Comparison of ENCODE assay signal across 13 mouse cellular contexts in genomic region chr10:62509032-62509656, GRCm38 (mm10). TPM values are rescaled to one million over a fixed set of nuclear protein-coding genes. Genes with fewer than 3 reads are reported as not detected.
DNase-seq lines count a peak whose midpoint lies in the region; ATAC-seq and TF ChIP-seq lines count a peak whose summit lies in the region.
"Had no signal": no experiment of that assay in that cellular context is flagged by ENCODE, and none has a peak within 500 bp of the region (broad histone marks: within the 10 kb centered on the region; RNA-seq: fewer than 3 reads in every experiment).

No protein-coding gene starts in this region.

- no peaks in the 10 kb centered on the region for H3K36me3 ChIP-seq in heart, adult 2 months (ENCODE audit: control insufficient read depth, insufficient read depth, low read length)
- H3K36me3 ChIP-seq in heart, embryonic 12.5 days, result no peaks in the 10 kb centered on the region
- no peaks in the 10 kb centered on the region for H3K36me3 ChIP-seq in liver, adult 2 months (ENCODE audit: control insufficient read depth, insufficient read depth, low read length)
- H3K36me3 ChIP-seq in liver, embryonic 11.5 days (ENCODE audit: control insufficient read depth, insufficient read depth, low read length), result no peaks in the 10 kb centered on the region
- H3K36me3 ChIP-seq in myocyte (ENCODE audit: control insufficient read depth, insufficient read depth), result no peaks in the 10 kb centered on the region
- H3K36me3 ChIP-seq: hindbrain, embryonic 13.5 days; neural tube, embryonic 13.5 days had no signal

- DNase-seq in heart, adult 2 months, result peak in 1 of 2 experiments; percentile 32
- peak; percentile 22 for DNase-seq in liver, adult 2 months (ENCODE audit: extremely low read depth, low read depth, low spot score)
- no peak for DNase-seq in liver
- no peak for DNase-seq in liver, embryonic 11.5 days (ENCODE audit: low spot score)
- no peak for DNase-seq in left cerebral cortex, postnatal 36 days (ENCODE audit: low spot score in 2 of 2)
- no peak for DNase-seq in ovary, postnatal 14 days (ENCODE audit: low spot score)
- DNase-seq: adrenal gland, adult 8-10 months; cerebellum, postnatal 36 days had no signal

- H3K9me3 ChIP-seq in heart, embryonic 12.5 days (replicated peaks), result no peaks in the 10 kb centered on the region
- H3K9me3 ChIP-seq in liver, embryonic 11.5 days (ENCODE audit: control insufficient read depth, low read length), result no peaks in the 10 kb centered on the region
- H3K9me3 ChIP-seq: hindbrain, embryonic 13.5 days; neural tube, embryonic 13.5 days had no signal

- intact Hi-C loops in heart, adult 2 months (cut with DNase I), result no loop called here
- intact Hi-C loops in left cerebral cortex, postnatal 36 days (cut with DNase I), result no loop called here

- H3K79me2 ChIP-seq in heart, adult 2 months (replicated peaks; ENCODE audit: control insufficient read depth, insufficient read depth, low read length), result no peaks in the 10 kb centered on the region
- no peaks in the 10 kb centered on the region for H3K79me2 ChIP-seq in liver, adult 2 months (ENCODE audit: control insufficient read depth, insufficient read depth, low read length)
- H3K79me2 ChIP-seq in myocyte (ENCODE audit: control insufficient read depth, insufficient read depth), result no peaks in the 10 kb centered on the region

- no peak for TF ChIP-seq POLR2A in heart, adult 2 months (IDR thresholded peaks at IDR 0.05; ENCODE audit: insufficient read depth, low read depth, low read length)
- TF ChIP-seq POLR2A in liver, adult 2 months (IDR thresholded peaks at IDR 0.05; ENCODE audit: extremely low read depth, insufficient read depth, low read length), result no peak
- TF ChIP-seq POLR2A in myocyte (IDR thresholded peaks at IDR 0.05; ENCODE audit: insufficient read length, low read depth), result no peak

- H3ac ChIP-seq in myocyte (ENCODE audit: control insufficient read depth, insufficient read length), result no peak overlapping the region

- H3K27me3 ChIP-seq in heart, adult 2 months (ENCODE audit: control insufficient read depth, insufficient read depth, low read length), result no peaks in the 10 kb centered on the region
- H3K27me3 ChIP-seq in heart, embryonic 12.5 days (replicated peaks), result peaks cover 11% of the 10 kb centered on the region
- no peaks in the 10 kb centered on the region for H3K27me3 ChIP-seq in liver, adult 2 months (ENCODE audit: control insufficient read depth, insufficient read depth, low read length)
- no peaks in the 10 kb centered on the region for H3K27me3 ChIP-seq in liver, embryonic 11.5 days (replicated peaks; ENCODE audit: control insufficient read depth, insufficient read depth, low read length)
- peaks cover 10% of the 10 kb centered on the region for H3K27me3 ChIP-seq in myocyte (ENCODE audit: control insufficient read depth, insufficient read depth, insufficient read length)

- TF ChIP-seq EP300 in heart, adult 2 months (IDR thresholded peaks at IDR 0.05; ENCODE audit: insufficient read depth, low read depth, low read length), result no peak

- H3K4me1 ChIP-seq in heart, adult 2 months (ENCODE audit: control insufficient read depth, insufficient read depth, low read length), result peaks cover 5% of the 10 kb centered on the region
- peaks cover 12% of the 10 kb centered on the region; the same call in 1 of the 2 replicates for H3K4me1 ChIP-seq in heart, embryonic 12.5 days (replicated peaks)
- H3K4me1 ChIP-seq in liver, adult 2 months (ENCODE audit: control insufficient read depth, insufficient read depth, low read length), result peaks cover 1% of the 10 kb centered on the region; the same call in 1 of the 2 replicates
- H3K4me1 ChIP-seq in liver, embryonic 11.5 days (replicated peaks; ENCODE audit: control insufficient read depth, insufficient read depth, low read length), result peaks cover 30% of the 10 kb centered on the region

- TF ChIP-seq CTCF in heart, adult 2 months (IDR thresholded peaks at IDR 0.05), result no peak
- no peak for TF ChIP-seq CTCF in liver, adult 2 months (IDR thresholded peaks at IDR 0.05; ENCODE audit: low read depth, low read length)

- ATAC-seq in heart, embryonic 12.5 days (ENCODE audit: insufficient number of reproducible peaks, low FRiP score), result no peak
- no peak for ATAC-seq in liver, embryonic 11.5 days (replicated peaks; ENCODE audit: low FRiP score)
- ATAC-seq: forebrain, embryonic 14.5 days had no signal

- 49% methylated on average over 11 of the region's 11 CpGs for WGBS in heart, adult 2 months
- WGBS in heart, embryonic 12.5 days, result 48% methylated on average over 11 of the region's 11 CpGs
- 51% methylated on average over 11 of the region's 11 CpGs for WGBS in liver, adult 2 months
- 44% methylated on average over 11 of the region's 11 CpGs for WGBS in liver, embryonic 11.5 days

- H3K4me2 ChIP-seq in heart, embryonic 12.5 days, result no peak overlapping the region
- peak overlapping the region; percentile 85 for H3K4me2 ChIP-seq in liver, embryonic 11.5 days
- no peak overlapping the region for H3K4me2 ChIP-seq in myocyte (ENCODE audit: low read depth)

- peak overlapping the region; percentile 97 for H3K27ac ChIP-seq in heart, adult 2 months
- no peak overlapping the region for H3K27ac ChIP-seq in heart, embryonic 12.5 days (ENCODE audit: poor library complexity, severe bottlenecking)
- peak overlapping the region; percentile 9; the same call in 1 of the 2 replicates for H3K27ac ChIP-seq in liver, adult 2 months (replicated peaks; ENCODE audit: insufficient read depth, low read depth, low read length)
- H3K27ac ChIP-seq in liver, embryonic 11.5 days (ENCODE audit: low read depth, low read length), result no peak overlapping the region
- H3K27ac ChIP-seq: neural tube, embryonic 13.5 days had no signal

- no peak overlapping the region; the same call in 1 of the 2 replicates for H3K9ac ChIP-seq in heart, adult 2 months (ENCODE audit: low read depth, low read length)
- no peak overlapping the region for H3K9ac ChIP-seq in heart, embryonic 12.5 days
- H3K9ac ChIP-seq in liver, adult 2 months (ENCODE audit: low read depth, low read length), result no peak overlapping the region
- no peak overlapping the region for H3K9ac ChIP-seq in liver, embryonic 11.5 days (ENCODE audit: low read depth, low read length)

- H3K4me3 ChIP-seq in heart, adult 2 months, result peak overlapping the region; percentile 64
- H3K4me3 ChIP-seq in heart, embryonic 12.5 days, result no peak overlapping the region
- no peak overlapping the region for H3K4me3 ChIP-seq in liver, adult 2 months (ENCODE audit: insufficient read depth, low read depth, low read length)
- H3K4me3 ChIP-seq in liver, embryonic 11.5 days (ENCODE audit: low read depth, low read length), result peak overlapping the region; percentile 45; the same call in 1 of the 2 replicates
- no peak overlapping the region for H3K4me3 ChIP-seq in myocyte

TF ChIP-seq in myocyte, 11 proteins besides CTCF, POLR2A, EP300 and RAD21:
- TF ChIP-seq MYOG (IDR thresholded peaks at IDR 0.05; ENCODE audit: control insufficient read depth in 1 of 3, insufficient read depth in 1 of 3, insufficient read length in 2 of 3, low read depth in 2 of 3) (no peak), CEBPB (IDR thresholded peaks at IDR 0.05; ENCODE audit: insufficient read depth, poor library complexity, severe bottlenecking) (peak; percentile 62; the same call in 1 of the 2 replicates)

RNA-seq across cellular contexts. Expression of gene Srgn, which starts 18.1 kb away (rescaled TPM):
- total RNA-seq in heart, adult 2 months (2021), result 10 to 100 TPM; 49.3 to 51.8 TPM
- 23.8 and 39.0 TPM in 2 replicates for polyA plus RNA-seq in heart, adult 2 months (2012; rRNA removed)
- polyA plus RNA-seq in heart, embryonic 12.5 days (2016; fragmentation: Nextera tagmentation; extraction: Ambion mirVana), result 6.0 and 8.5 TPM in 2 replicates
- total RNA-seq in liver, adult 2 months (2014; rRNA removed), result 11.9 and 15.9 TPM in 2 replicates
- polyA plus RNA-seq in liver, adult 2 months (2012; rRNA removed), result 4.3 and 5.0 TPM in 2 replicates
- polyA plus RNA-seq in liver, embryonic 11.5 days (2014; fragmentation: Nextera tagmentation; extraction: Ambion mirVana), result 59.2 and 66.1 TPM in 2 replicates
- 1.1 TPM for polyA plus RNA-seq in myocyte (2012; fragmentation: generic; extraction: Trizol)
- 1 to 10 TPM; 7.7 to 8.9 TPM for total RNA-seq in left cerebral cortex, postnatal 36 days (2021)

RNA-seq across cellular contexts. Expression of gene Vps26a, which starts 22.5 kb away (rescaled TPM):
- total RNA-seq in heart, adult 2 months (2021), result 10 to 100 TPM; 45.6 to 46.8 TPM
- 21.2 and 36.0 TPM in 2 replicates for polyA plus RNA-seq in heart, adult 2 months (2012; rRNA removed)
- 77.7 and 81.4 TPM in 2 replicates for polyA plus RNA-seq in heart, embryonic 12.5 days (2016; fragmentation: Nextera tagmentation; extraction: Ambion mirVana)
- 34.1 and 39.7 TPM in 2 replicates for total RNA-seq in liver, adult 2 months (2014; rRNA removed)
- 7.2 and 7.7 TPM in 2 replicates for polyA plus RNA-seq in liver, adult 2 months (2012; rRNA removed)
- 77.4 and 87.8 TPM in 2 replicates for polyA plus RNA-seq in liver, embryonic 11.5 days (2014; fragmentation: Nextera tagmentation; extraction: Ambion mirVana)
- 25.6 TPM for polyA plus RNA-seq in myocyte (2012; fragmentation: generic; extraction: Trizol)
- total RNA-seq in left cerebral cortex, postnatal 36 days (2021), result 10 to 100 TPM; 45.8 to 53.8 TPM

RNA-seq across cellular contexts. Expression of gene Supv3l1, which starts 59.6 kb away (rescaled TPM):
- total RNA-seq in heart, adult 2 months (2021), result 10 to 100 TPM; 36.0 to 36.7 TPM
- 25.4 and 42.7 TPM in 2 replicates for polyA plus RNA-seq in heart, adult 2 months (2012; rRNA removed)
- polyA plus RNA-seq in heart, embryonic 12.5 days (2016; fragmentation: Nextera tagmentation; extraction: Ambion mirVana), result 29.0 and 30.3 TPM in 2 replicates
- total RNA-seq in liver, adult 2 months (2014; rRNA removed), result 18.8 and 19.1 TPM in 2 replicates
- polyA plus RNA-seq in liver, adult 2 months (2012; rRNA removed), result 10.5 and 12.1 TPM in 2 replicates
- polyA plus RNA-seq in liver, embryonic 11.5 days (2014; fragmentation: Nextera tagmentation; extraction: Ambion mirVana), result 40.4 and 41.5 TPM in 2 replicates
- polyA plus RNA-seq in myocyte (2012; fragmentation: generic; extraction: Trizol), result 30.6 TPM
- 10 to 100 TPM; 20.1 to 28.0 TPM for total RNA-seq in left cerebral cortex, postnatal 36 days (2021)

RNA-seq across cellular contexts. Expression of gene 4930507D05Rik, which starts 59.9 kb away (rescaled TPM):
- total RNA-seq in heart, adult 2 months (2021), result under 1 TPM; 0.18 to 0.36 TPM
- 0.12 and 0.38 TPM in 2 replicates for polyA plus RNA-seq in heart, adult 2 months (2012; rRNA removed)
- 0.63 and 0.69 TPM in 2 replicates for polyA plus RNA-seq in heart, embryonic 12.5 days (2016; fragmentation: Nextera tagmentation; extraction: Ambion mirVana)
- total RNA-seq in liver, adult 2 months (2014; rRNA removed), result 0.09 and 0.27 TPM in 2 replicates
- 0.12 TPM in 1 of 2 replicates, not detected in the other for polyA plus RNA-seq in liver, adult 2 months (2012; rRNA removed)
- polyA plus RNA-seq in liver, embryonic 11.5 days (2014; fragmentation: Nextera tagmentation; extraction: Ambion mirVana), result 0.27 and 0.63 TPM in 2 replicates
- 0.20 TPM for polyA plus RNA-seq in myocyte (2012; fragmentation: generic; extraction: Trizol)
- 1 to 10 TPM; 1.7 to 2.0 TPM for total RNA-seq in left cerebral cortex, postnatal 36 days (2021)

Comparison
In these comparisons a context has a peak if more than half of its experiments do, and no peak if none do; other contexts are left out.
1. H3K27ac ChIP-seq: peak in heart, adult 2 months (single experiment) and liver, adult 2 months (single experiment); none in heart, embryonic 12.5 days (single experiment) and liver, embryonic 11.5 days (single experiment).
2. H3K4me3 ChIP-seq: peak in heart, adult 2 months (single experiment) and liver, embryonic 11.5 days (single experiment); none in heart, embryonic 12.5 days (single experiment), liver, adult 2 months (single experiment) and myocyte (single experiment).